Mouse (Mus musculus): ENCODE data around the gene Nr1d1. TPM values are rescaled to one million over a fixed set of nuclear protein-coding genes. Genes with fewer than 3 reads are reported as not detected.

The Nr1d1 gene
- polyA plus RNA-seq, 2 experiments, result 1.4 to 1.8 TPM

- Histone ChIP-seq H3K9me3 (ENCODE audit: control insufficient read depth, low read length) (no peaks in the 10 kb centered on the region), H3K36me3 (ENCODE audit: control insufficient read depth, insufficient read depth, low read length) (peaks cover 33% of the 10 kb centered on the region), H3K4me3 (replicated peaks; ENCODE audit: low read length) (peak overlapping the region; percentile 100), H3K4me2 (replicated peaks; ENCODE audit: low read depth, low read length, severe bottlenecking) (peak overlapping the region; percentile 84), H3K9ac (ENCODE audit: low read depth, low read length, severe bottlenecking) (peak overlapping the region; percentile 95), H3K4me1 (ENCODE audit: control insufficient read depth, insufficient read depth, low read length) (peaks cover 10% of the 10 kb centered on the region), H3K27ac (replicated peaks; ENCODE audit: low read depth, low read length) (peak overlapping the region; percentile 100), H3K27me3 (ENCODE audit: control insufficient read depth, insufficient read depth, low read length) (no peaks in the 10 kb centered on the region)
- ATAC-seq (ENCODE audit: low FRiP score, low read depth) (peak; percentile 23), DNase-seq (ENCODE audit: low spot score) (no peak)
- no peak for TF ChIP-seq POLR2A (IDR thresholded peaks at IDR 0.05; ENCODE audit: borderline replicate concordance, extremely low read depth, insufficient read depth, insufficient read length)
- WGBS, result 0% methylated on average over 60 of the region's 74 CpGs
These were observed 20.8 kb upstream of the Nr1d1 start for GRCm38 (mm10) chr11:98795714-98796514.

- H3K4me3 ChIP-seq (replicated peaks; ENCODE audit: low read length), result peak within 1 kb of the TSS; percentile 100
- WGBS, result 0% methylated on average over 33 of the region's 89 CpGs
- H3K4me2 ChIP-seq (replicated peaks; ENCODE audit: low read depth, low read length, severe bottlenecking), result peak within 1 kb of the TSS; percentile 84
- TF ChIP-seq POLR2A (IDR thresholded peaks at IDR 0.05; ENCODE audit: borderline replicate concordance, extremely low read depth, insufficient read depth, insufficient read length), result 0 out of 2 replicates have a peak, but pooled peaks have one; percentile 37
- H3K9ac ChIP-seq (ENCODE audit: low read depth, low read length, severe bottlenecking), result peak within 1 kb of the TSS; percentile 95
- peaks cover 10% of the 10 kb centered on the region for H3K4me1 ChIP-seq (ENCODE audit: control insufficient read depth, insufficient read depth, low read length)
- ATAC-seq (ENCODE audit: low FRiP score, low read depth), result peak; percentile 72
- H3K9me3 ChIP-seq (ENCODE audit: control insufficient read depth, low read length), result no peaks in the 10 kb centered on the region
- peak within 1 kb of the TSS; percentile 100 for H3K27ac ChIP-seq (replicated peaks; ENCODE audit: low read depth, low read length)
- DNase-seq (ENCODE audit: low spot score), result peak; percentile 82
- H3K27me3 ChIP-seq (ENCODE audit: control insufficient read depth, insufficient read depth, low read length), result no peaks in the 10 kb centered on the region
- H3K36me3 ChIP-seq (ENCODE audit: control insufficient read depth, insufficient read depth, low read length), result peaks cover 25% of the 10 kb centered on the region
These were observed 20.0 kb upstream of the Nr1d1 start, which contains the start of gene Msl1 for GRCm38 (mm10) chr11:98795015-98795713. Msl1 (plus strand) TSS chr11:98795516.

- peak; percentile 35 for ATAC-seq (ENCODE audit: low FRiP score, low read depth)
- Histone ChIP-seq H3K4me3 (replicated peaks; ENCODE audit: low read length) (peak overlapping the region; percentile 100), H3K4me1 (ENCODE audit: control insufficient read depth, insufficient read depth, low read length) (peaks cover 14% of the 10 kb centered on the region), H3K27ac (replicated peaks; ENCODE audit: low read depth, low read length) (peak overlapping the region; percentile 100), H3K9me3 (ENCODE audit: control insufficient read depth, low read length) (no peaks in the 10 kb centered on the region), H3K36me3 (ENCODE audit: control insufficient read depth, insufficient read depth, low read length) (peaks cover 19% of the 10 kb centered on the region), H3K4me2 (replicated peaks; ENCODE audit: low read depth, low read length, severe bottlenecking) (peak overlapping the region; percentile 84), H3K27me3 (ENCODE audit: control insufficient read depth, insufficient read depth, low read length) (no peaks in the 10 kb centered on the region), H3K9ac (ENCODE audit: low read depth, low read length, severe bottlenecking) (peak overlapping the region; percentile 95)
- under 1% methylated on average over 21 of the region's 30 CpGs for WGBS
- peak; percentile 75 for DNase-seq (ENCODE audit: low spot score)
- TF ChIP-seq POLR2A (IDR thresholded peaks at IDR 0.05; ENCODE audit: borderline replicate concordance, extremely low read depth, insufficient read depth, insufficient read length), result no peak
These were observed 19.4 kb upstream of the Nr1d1 start for GRCm38 (mm10) chr11:98794469-98795014.

- ATAC-seq (ENCODE audit: low FRiP score, low read depth), result no peak
- DNase-seq (ENCODE audit: low spot score), result no peak
- Histone ChIP-seq H3K4me3 (replicated peaks; ENCODE audit: low read length) (no peak overlapping the region), H3K27me3 (ENCODE audit: control insufficient read depth, insufficient read depth, low read length) (no peaks in the 10 kb centered on the region), H3K9me3 (ENCODE audit: control insufficient read depth, low read length) (no peaks in the 10 kb centered on the region), H3K4me1 (ENCODE audit: control insufficient read depth, insufficient read depth, low read length) (peaks cover 9% of the 10 kb centered on the region), H3K4me2 (replicated peaks; ENCODE audit: low read depth, low read length, severe bottlenecking) (no peak overlapping the region), H3K9ac (ENCODE audit: low read depth, low read length, severe bottlenecking) (no peak overlapping the region), H3K27ac (replicated peaks; ENCODE audit: low read depth, low read length) (no peak overlapping the region), H3K36me3 (ENCODE audit: control insufficient read depth, insufficient read depth, low read length) (no peaks in the 10 kb centered on the region)
- 28% methylated on average over 4 of the region's 4 CpGs for WGBS
- TF ChIP-seq POLR2A (IDR thresholded peaks at IDR 0.05; ENCODE audit: borderline replicate concordance, extremely low read depth, insufficient read depth, insufficient read length), result no peak
These were observed 16.9 kb upstream of the Nr1d1 start for GRCm38 (mm10) chr11:98792081-98792480.

DNA sequence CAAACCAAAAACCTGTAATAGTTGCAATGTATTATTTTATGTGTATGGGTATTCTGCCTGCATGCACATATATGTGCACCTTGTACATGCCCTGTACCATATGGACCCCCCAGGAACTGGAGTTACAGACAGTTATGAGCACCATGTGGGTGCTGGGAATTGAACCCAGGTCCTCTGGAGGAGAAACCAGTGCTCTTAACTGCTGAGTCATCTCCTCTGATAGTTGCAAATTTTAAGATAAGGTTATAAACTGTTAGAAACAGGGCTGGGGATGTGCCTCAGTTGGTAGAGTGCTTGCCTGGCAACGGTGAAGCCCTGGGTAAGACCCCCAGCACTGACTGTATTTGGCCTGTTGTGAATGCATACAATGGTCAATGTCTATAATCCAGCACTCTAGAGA, 16.3 kb upstream of the Nr1d1 start:
- H3K4me1 ChIP-seq (ENCODE audit: control insufficient read depth, insufficient read depth, low read length), result peaks cover 12% of the 10 kb centered on the region
- no peak for TF ChIP-seq POLR2A (IDR thresholded peaks at IDR 0.05; ENCODE audit: borderline replicate concordance, extremely low read depth, insufficient read depth, insufficient read length)
- H3K9ac ChIP-seq (ENCODE audit: low read depth, low read length, severe bottlenecking), result no peak overlapping the region
- H3K27me3 ChIP-seq (ENCODE audit: control insufficient read depth, insufficient read depth, low read length), result no peaks in the 10 kb centered on the region
- no peak overlapping the region for H3K27ac ChIP-seq (replicated peaks; ENCODE audit: low read depth, low read length)
- H3K4me3 ChIP-seq (replicated peaks; ENCODE audit: low read length), result no peak overlapping the region
- DNase-seq (ENCODE audit: low spot score), result no peak
- no peaks in the 10 kb centered on the region for H3K9me3 ChIP-seq (ENCODE audit: control insufficient read depth, low read length)
- WGBS, result 69% methylated on average over 1 of the region's 1 CpGs
- H3K36me3 ChIP-seq (ENCODE audit: control insufficient read depth, insufficient read depth, low read length), result no peaks in the 10 kb centered on the region
- no peak for ATAC-seq (ENCODE audit: low FRiP score, low read depth)
- no peak overlapping the region for H3K4me2 ChIP-seq (replicated peaks; ENCODE audit: low read depth, low read length, severe bottlenecking)

Data from limb, embryonic 14.5 days (tissue).